Mouse (Mus musculus): ENCODE results near the gene Rbm33. TPM values are rescaled to one million over a fixed set of nuclear protein-coding genes. Genes with fewer than 3 reads are reported as not detected.
A peak's percentile ranks its signal among the peaks of the same experiment; 100 is the strongest.

Rbm33 gene
- 10 to 100 TPM; 70.5 to 78.4 TPM for total RNA-seq (2021)
- long read RNA-seq, experiment 1, partial matches to known transcripts, result 19 of 31 reads
- long read RNA-seq, experiment 1, other reads (novel, unspliced or antisense), result 10 of 31 reads
- long read RNA-seq, experiment 2, full-length matches to known transcripts, result 12 of 41 reads
- long read RNA-seq, experiment 2, partial matches to known transcripts, result 19 of 41 reads
- long read RNA-seq, experiment 2, other reads (novel, unspliced or antisense), result 10 of 41 reads

DNA sequence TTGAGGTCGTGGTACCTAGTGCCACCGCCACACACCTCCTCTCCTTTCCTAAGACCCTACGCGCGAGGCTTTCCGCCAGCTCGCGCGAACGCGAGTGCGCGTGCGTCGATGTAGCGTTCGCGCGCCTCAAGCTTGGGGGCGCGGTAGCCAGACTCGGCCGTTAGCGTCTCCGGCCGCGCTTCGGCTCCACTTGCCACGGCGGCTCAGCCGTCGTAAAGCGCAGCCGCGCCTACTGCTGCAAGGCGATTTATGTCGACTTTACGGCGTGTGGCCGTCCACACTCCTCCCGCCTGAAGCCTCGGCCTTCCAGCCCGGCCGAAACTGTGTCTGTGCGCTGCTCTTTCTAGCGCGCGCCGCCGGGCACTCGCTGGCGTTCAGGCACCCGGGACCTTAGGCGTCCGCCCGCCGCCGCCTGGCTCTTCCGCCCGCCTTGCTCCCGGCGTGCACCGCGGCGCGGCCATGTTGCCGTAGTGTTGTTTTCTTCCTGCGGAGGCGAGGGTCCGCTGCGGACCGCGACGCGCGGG is at the start of gene Rbm33:
Gene Rbm33, plus strand, starts transcription at position 400 of the 524 bp plus-strand sequence.
- Histone ChIP-seq H3K27ac (peak within 1 kb of the TSS; percentile 98), H3K4me3 (peak within 1 kb of the TSS; percentile 87)
- peak; percentile 79 for DNase-seq (ENCODE audit: low spot score in 2 of 2)
- TF ChIP-seq CTCF (conservative IDR thresholded peaks at IDR 0.05), result 0 out of 2 replicates have a peak, but pooled peaks have one; percentile 2

DNA sequence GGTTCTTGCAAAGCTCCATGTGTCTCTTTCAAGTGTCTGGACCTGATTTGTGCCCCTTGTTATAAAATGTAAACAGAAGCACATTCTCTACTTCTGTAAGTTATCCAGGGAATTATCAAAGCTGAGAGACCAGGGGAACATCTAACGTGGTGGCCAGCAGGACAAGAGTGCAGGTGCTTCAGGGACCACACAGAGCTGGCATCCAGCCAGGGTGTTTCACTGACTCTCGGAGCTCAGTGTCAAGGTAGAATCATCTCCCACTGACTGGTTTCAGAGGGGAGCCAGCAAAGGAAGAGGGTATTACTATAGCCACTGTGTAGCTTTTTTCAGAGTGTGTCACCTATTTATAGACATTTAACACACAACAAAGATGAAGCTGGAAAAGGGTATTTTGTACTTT is 49.3 kb upstream of the Rbm33 start:
- no peak for DNase-seq (ENCODE audit: low spot score in 2 of 2)
- no peak overlapping the region for H3K4me3 ChIP-seq
- no peak for TF ChIP-seq CTCF (conservative IDR thresholded peaks at IDR 0.05)
- H3K27ac ChIP-seq, result no peak overlapping the region

DNA sequence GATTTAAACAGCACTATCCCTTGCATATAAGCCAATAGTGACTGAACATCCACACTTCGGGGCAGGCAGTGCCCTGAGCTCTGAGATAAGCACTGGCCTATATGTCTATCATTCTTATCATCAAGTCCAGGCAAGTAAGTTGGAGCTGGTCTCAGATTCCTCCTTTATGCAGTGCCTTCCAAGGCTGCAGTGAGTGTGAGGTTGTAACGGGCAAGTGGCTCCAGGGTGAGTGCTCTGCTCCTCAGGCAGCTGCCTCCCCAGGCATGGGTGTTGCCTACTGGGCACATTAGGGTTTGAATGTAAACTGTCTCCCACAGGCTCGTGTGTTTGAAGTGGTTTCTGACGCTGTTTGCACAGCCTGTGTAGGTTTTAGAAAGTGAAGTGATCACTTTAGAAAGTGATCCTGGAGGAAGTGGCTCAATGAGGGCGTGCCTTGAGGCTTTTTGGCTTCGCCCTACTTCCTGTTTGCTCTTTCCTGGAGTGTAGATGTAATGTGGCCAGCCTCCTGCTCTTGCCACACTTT is 47.4 kb upstream of the Rbm33 start:
- H3K4me3 ChIP-seq, result no peak overlapping the region
- DNase-seq (ENCODE audit: low spot score in 2 of 2), result no peak
- TF ChIP-seq CTCF (conservative IDR thresholded peaks at IDR 0.05), result no peak
- no peak overlapping the region for H3K27ac ChIP-seq

GRCm38 (mm10) chr5:28272836-28273235 is 44.1 kb upstream of the Rbm33 start:
- no peak for DNase-seq (ENCODE audit: low spot score in 2 of 2)
- H3K4me3 ChIP-seq, result no peak overlapping the region
- no peak overlapping the region for H3K27ac ChIP-seq
- TF ChIP-seq CTCF (conservative IDR thresholded peaks at IDR 0.05), result no peak

DNA sequence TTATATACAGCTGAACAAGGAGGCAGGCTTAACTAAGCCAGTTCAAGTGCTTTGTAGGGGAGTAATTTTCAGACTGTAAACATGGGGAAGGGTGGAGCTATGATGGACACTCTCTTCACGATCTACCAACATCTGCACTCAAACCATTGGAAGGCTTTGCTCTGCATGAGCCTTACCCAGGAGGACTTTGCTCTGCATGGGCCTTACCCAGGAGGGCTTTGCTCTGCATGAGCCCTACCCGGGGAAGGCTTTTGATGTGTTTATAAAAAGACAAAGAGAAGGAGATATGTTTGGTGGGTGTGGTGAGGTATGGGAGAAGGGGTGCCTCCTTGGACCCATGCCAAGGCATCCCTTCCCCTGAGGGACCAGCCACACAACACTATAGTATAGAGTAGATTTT is 39.6 kb upstream of the Rbm33 start:
- no peak overlapping the region for H3K27ac ChIP-seq
- TF ChIP-seq CTCF (conservative IDR thresholded peaks at IDR 0.05), result no peak
- no peak for DNase-seq (ENCODE audit: low spot score in 2 of 2)
- H3K4me3 ChIP-seq, result no peak overlapping the region

DNA sequence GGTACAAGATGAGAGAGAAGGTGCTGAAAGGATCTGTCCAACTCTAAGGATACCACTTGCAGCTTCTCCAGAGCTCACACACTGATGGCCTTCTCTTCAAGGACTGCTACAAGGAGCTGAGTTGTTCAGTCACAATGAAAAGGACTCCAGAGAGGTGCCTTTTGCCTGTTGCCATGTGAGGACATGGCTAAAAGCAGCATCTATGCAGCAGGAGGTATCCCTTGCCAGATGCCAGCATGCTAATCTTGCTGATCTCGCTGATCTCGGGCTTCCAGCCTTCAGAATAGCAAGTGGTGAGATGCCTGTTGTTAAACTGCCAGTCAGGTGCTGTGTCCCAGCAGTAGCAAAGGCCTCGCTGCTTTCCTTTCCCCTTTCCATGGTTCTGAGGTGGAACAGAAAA is 27.8 kb upstream of the Rbm33 start:
- Histone ChIP-seq H3K4me3 (no peak overlapping the region), H3K27ac (no peak overlapping the region)
- TF ChIP-seq CTCF (conservative IDR thresholded peaks at IDR 0.05), result no peak
- DNase-seq (ENCODE audit: low spot score in 2 of 2), result no peak

GRCm38 (mm10) chr5:28290630-28291029 is 26.3 kb upstream of the Rbm33 start:
- no peak for DNase-seq (ENCODE audit: low spot score in 2 of 2)
- no peak overlapping the region for H3K27ac ChIP-seq
- H3K4me3 ChIP-seq, result no peak overlapping the region
- TF ChIP-seq CTCF (conservative IDR thresholded peaks at IDR 0.05), result no peak

- DNase-seq (ENCODE audit: low spot score in 2 of 2), result no peak
- Histone ChIP-seq H3K27ac (no peak overlapping the region), H3K4me3 (no peak overlapping the region)
- no peak for TF ChIP-seq CTCF (conservative IDR thresholded peaks at IDR 0.05)
Measured at GRCm38 (mm10) chr5:28291118-28291850, 25.6 kb upstream of the Rbm33 start.

GRCm38 (mm10) chr5:28292281-28292680 is 24.6 kb upstream of the Rbm33 start:
- TF ChIP-seq CTCF (conservative IDR thresholded peaks at IDR 0.05), result no peak
- Histone ChIP-seq H3K4me3 (no peak overlapping the region), H3K27ac (no peak overlapping the region)
- DNase-seq (ENCODE audit: low spot score in 2 of 2), result no peak

- peak; percentile 99 for TF ChIP-seq CTCF (conservative IDR thresholded peaks at IDR 0.05)
Measured at GRCm38 (mm10) chr5:28293990-28294389, 22.9 kb upstream of the Rbm33 start.

GRCm38 (mm10) chr5:28298161-28298560 is 18.8 kb upstream of the Rbm33 start:
- no peak overlapping the region for H3K4me3 ChIP-seq
- no peak overlapping the region for H3K27ac ChIP-seq
- no peak for TF ChIP-seq CTCF (conservative IDR thresholded peaks at IDR 0.05)
- DNase-seq (ENCODE audit: low spot score in 2 of 2), result no peak

More at GRCm38 (mm10) chr5:28293990-28294389, 22.9 kb upstream of the Rbm33 start:
- DNase-seq (ENCODE audit: low spot score in 2 of 2), result peak; percentile 70 to 89
- no peak overlapping the region for H3K27ac ChIP-seq
- H3K4me3 ChIP-seq, result no peak overlapping the region

DNA sequence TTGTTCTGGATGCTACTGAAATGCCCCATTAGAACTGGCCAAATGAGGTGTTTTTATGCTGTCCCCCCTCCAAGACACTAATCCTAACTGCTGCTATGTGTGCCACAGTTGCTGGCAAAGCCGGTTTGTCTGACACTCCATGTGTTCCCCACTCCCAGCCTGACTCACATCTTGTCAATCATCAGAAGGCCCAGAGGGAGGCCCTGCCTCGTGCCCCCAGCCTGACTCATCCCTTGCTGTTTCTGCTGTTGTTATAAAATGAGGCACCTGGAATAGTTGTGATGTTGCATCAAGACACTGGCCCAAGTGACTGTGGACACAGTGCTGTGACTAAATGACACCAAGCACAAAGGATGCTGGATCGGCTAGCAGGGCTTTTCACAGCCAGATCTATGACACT is 18.2 kb upstream of the Rbm33 start:
- no peak for TF ChIP-seq CTCF (conservative IDR thresholded peaks at IDR 0.05)
- H3K27ac ChIP-seq, result no peak overlapping the region
- no peak overlapping the region for H3K4me3 ChIP-seq
- DNase-seq (ENCODE audit: low spot score in 2 of 2), result peak in 1 of 2 experiments; percentile 18

DNA sequence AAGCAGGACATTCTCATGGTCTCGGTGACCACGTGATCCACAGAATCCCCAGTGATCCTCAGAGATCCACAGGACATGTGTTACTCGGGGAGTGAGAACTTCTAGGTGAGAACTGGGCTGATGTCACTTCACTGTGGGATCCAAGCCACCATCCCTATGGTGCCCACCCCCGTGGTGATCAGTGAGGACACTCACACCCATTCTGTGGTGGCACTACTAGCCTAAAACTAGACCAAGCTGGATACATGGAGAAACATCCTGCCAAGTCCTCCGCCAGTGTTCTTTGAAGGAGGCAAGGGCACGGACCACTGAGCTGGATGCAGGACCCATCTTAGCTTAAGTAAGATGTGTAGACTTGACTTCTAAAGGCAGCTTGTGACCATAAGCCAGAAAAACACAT is 17.6 kb upstream of the Rbm33 start:
- no peak for TF ChIP-seq CTCF (conservative IDR thresholded peaks at IDR 0.05)
- Histone ChIP-seq H3K4me3 (no peak overlapping the region), H3K27ac (no peak overlapping the region)
- DNase-seq (ENCODE audit: low spot score in 2 of 2), result no peak

Data from layer of hippocampus, adult 2 months (tissue).